Mouse (Mus musculus): ENCODE results near the gene Tenm4. TPM values are rescaled to one million over a fixed set of nuclear protein-coding genes. Genes with fewer than 3 reads are reported as not detected.

Gene Tenm4
- polyA plus RNA-seq, 1 experiment: 0.79 TPM

DNA sequence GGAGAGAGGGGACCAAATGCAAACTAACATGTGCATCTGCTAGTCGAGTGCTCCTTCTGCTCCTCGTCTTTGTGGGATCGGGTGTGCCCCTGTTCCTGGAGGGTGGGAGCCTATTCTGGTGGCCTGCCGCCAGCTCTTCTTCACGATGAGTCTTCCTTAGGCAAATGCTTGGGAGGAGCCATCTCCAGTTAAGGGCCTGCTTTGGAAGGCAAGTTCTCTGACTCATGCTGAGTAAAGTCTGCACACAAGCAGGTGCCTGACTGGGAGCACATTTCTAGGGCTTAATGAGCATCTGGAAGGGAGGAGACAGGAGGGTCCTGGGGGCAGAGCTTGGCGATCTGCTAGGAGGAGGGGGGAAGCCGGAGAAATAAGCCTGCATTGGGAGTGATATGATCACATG, 350.9 kb downstream of the Tenm4 start:
- WGBS: 51% methylated on average over 7 of the region's 7 CpGs

DNA sequence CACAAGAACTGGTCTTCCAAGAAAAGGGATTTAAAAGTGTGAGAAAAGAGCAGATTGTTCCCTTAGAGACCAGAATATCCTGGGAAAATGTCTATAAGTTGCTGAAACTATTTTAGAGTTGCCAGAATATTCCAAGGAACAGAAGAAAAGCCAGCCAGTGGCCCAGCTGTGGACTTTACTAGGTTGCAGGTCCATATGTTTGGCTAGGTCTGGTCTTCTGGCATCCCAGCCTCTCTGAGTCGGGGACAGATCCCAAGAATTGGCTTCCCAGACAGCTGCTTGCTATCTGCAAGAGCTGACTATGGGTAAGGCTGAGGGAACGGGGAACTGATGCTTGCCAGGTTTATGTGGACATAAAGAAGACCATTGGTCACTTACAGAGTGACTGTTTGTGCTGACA, 352.6 kb downstream of the Tenm4 start:
- Histone ChIP-seq H3K27ac (ENCODE audit: insufficient read depth, low read depth, low read length) (no peak overlapping the region), H3K4me3 (ENCODE audit: low read depth, low read length) (no peak overlapping the region), H3K36me3 (ENCODE audit: control insufficient read depth, insufficient read depth, low read length) (no peaks in the 10 kb centered on the region), H3K27me3 (ENCODE audit: control insufficient read depth, insufficient read depth, low read length) (no peaks in the 10 kb centered on the region), H3K4me1 (ENCODE audit: control insufficient read depth, insufficient read depth, insufficient read length, low read length) (no peaks in the 10 kb centered on the region)
- TF ChIP-seq POLR2A (IDR thresholded peaks at IDR 0.05; ENCODE audit: low read depth, low read length) (no peak), CTCF (IDR thresholded peaks at IDR 0.05; ENCODE audit: extremely low read depth, insufficient read length, insufficient replicate concordance, low read depth, low read length) (no peak)
- 64% methylated on average over 2 of the region's 2 CpGs for WGBS

More for the DNA sequence above, 350.9 kb downstream of the Tenm4 start:
- H3K4me1 ChIP-seq (ENCODE audit: control insufficient read depth, insufficient read depth, insufficient read length, low read length): no peaks in the 10 kb centered on the region
- H3K36me3 ChIP-seq (ENCODE audit: control insufficient read depth, insufficient read depth, low read length): no peaks in the 10 kb centered on the region
- TF ChIP-seq POLR2A (IDR thresholded peaks at IDR 0.05; ENCODE audit: low read depth, low read length): no peak
- no peak for TF ChIP-seq CTCF (IDR thresholded peaks at IDR 0.05; ENCODE audit: extremely low read depth, insufficient read length, insufficient replicate concordance, low read depth, low read length)
- no peak overlapping the region for H3K27ac ChIP-seq (ENCODE audit: insufficient read depth, low read depth, low read length)
- no peak overlapping the region for H3K4me3 ChIP-seq (ENCODE audit: low read depth, low read length)
- no peaks in the 10 kb centered on the region for H3K27me3 ChIP-seq (ENCODE audit: control insufficient read depth, insufficient read depth, low read length)

DNA sequence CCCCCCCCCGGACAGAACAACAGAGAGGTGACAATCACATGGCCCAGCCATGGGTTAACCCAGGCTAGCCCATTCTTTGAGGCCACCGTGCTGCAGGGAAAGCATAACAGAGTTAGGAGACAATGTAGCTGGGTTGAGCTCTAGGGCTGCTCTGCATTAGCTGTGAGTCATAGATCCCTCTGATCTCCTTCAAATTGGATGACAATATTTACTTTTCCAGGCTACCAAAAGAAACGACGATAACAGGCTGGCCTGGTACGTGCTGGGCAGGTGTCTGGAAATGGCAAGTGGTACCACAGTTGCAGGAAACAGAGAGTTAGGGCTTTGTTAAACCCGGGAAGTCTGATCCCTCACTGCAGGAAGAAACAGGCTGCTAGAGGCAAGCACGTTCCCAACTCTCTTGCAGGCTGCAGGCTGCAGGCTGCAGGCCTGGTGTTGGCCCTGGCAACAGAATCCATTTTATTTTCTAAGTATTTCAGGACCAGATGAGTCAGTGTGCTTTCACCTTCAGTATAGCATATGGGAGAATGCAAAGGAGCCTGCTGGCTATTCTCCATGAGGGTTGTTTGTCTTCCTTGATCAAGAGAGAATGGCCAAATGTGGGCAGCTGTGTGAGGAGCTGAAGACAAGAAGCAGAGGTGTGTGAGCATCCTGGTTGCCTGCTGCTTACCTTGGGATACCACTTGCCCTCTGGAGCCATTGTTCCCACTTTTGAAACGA, 353.6 kb downstream of the Tenm4 start:
- TF ChIP-seq POLR2A (IDR thresholded peaks at IDR 0.05; ENCODE audit: low read depth, low read length) (no peak), CTCF (IDR thresholded peaks at IDR 0.05; ENCODE audit: extremely low read depth, insufficient read length, insufficient replicate concordance, low read depth, low read length) (no peak)
- Histone ChIP-seq H3K4me1 (ENCODE audit: control insufficient read depth, insufficient read depth, insufficient read length, low read length) (no peaks in the 10 kb centered on the region), H3K4me3 (ENCODE audit: low read depth, low read length) (no peak overlapping the region), H3K27me3 (ENCODE audit: control insufficient read depth, insufficient read depth, low read length) (no peaks in the 10 kb centered on the region), H3K36me3 (ENCODE audit: control insufficient read depth, insufficient read depth, low read length) (no peaks in the 10 kb centered on the region), H3K27ac (ENCODE audit: insufficient read depth, low read depth, low read length) (no peak overlapping the region)
- WGBS: 32% methylated on average over 8 of the region's 8 CpGs

DNA sequence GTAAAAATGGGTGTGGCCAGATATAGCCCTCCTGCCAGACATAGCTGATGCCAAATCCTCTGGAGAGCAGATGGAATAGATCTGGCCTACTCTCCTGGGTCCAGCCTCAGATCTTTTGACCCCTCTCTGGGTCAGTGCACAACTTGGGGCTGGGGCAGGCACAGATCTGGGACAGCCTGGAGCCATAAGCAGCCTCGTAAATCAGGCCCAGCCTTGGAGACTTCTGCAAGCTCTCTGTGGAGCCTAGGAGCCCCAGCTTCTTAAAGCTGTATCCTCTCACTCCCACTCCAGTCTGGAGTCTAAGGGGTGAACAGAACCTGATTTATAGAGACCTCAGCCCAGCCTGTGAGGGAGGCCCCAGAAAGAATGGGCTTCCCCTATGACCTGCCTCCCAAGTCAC, 354.3 kb downstream of the Tenm4 start:
- H3K4me1 ChIP-seq (ENCODE audit: control insufficient read depth, insufficient read depth, insufficient read length, low read length): no peaks in the 10 kb centered on the region
- 67% methylated on average over 1 of the region's 1 CpGs for WGBS
- H3K27ac ChIP-seq (ENCODE audit: insufficient read depth, low read depth, low read length): no peak overlapping the region
- TF ChIP-seq CTCF (IDR thresholded peaks at IDR 0.05; ENCODE audit: extremely low read depth, insufficient read length, insufficient replicate concordance, low read depth, low read length) (no peak), POLR2A (IDR thresholded peaks at IDR 0.05; ENCODE audit: low read depth, low read length) (no peak)
- no peaks in the 10 kb centered on the region for H3K27me3 ChIP-seq (ENCODE audit: control insufficient read depth, insufficient read depth, low read length)
- no peaks in the 10 kb centered on the region for H3K36me3 ChIP-seq (ENCODE audit: control insufficient read depth, insufficient read depth, low read length)
- H3K4me3 ChIP-seq (ENCODE audit: low read depth, low read length): no peak overlapping the region

DNA sequence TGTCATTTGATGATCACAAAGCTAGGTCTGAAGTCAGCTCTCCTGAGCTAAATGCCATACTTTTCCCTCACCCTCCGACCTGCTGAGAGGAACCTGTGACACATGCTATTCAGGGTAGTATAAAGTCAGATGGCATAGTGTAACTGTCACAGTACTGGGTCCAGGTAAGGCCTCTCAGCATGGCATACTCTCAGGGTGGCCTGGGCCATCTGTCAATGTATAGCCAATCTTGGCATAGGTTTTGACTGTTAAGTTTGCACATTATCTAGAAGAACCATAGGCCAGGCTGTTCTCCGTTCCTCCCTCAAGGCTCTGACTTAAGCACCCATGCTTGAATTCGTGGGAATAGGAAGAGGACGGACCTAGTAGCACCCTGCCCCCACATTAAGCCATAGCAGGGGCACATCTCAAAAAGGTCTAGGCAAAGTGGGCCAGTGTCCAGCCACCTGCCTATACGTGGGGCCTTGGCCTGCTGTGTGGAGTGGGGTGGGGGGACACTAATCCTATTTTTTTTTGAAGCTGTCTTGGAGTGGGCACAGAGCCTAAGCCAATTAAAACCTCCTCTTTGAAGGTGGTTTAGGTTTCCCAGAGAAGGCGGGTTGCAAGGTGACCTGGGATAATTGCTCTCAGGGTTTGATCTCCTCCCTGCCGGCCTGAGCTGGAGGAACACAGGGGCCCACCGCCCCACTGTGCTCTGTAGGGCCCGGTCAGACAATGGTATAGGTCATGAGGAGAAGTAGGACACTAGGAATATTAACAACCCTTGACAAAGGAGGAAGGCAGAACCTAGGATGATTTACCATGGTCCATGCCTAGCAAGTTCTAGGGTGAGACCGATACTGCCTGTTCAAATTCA, 359.8 kb downstream of the Tenm4 start:
- TF ChIP-seq CTCF (IDR thresholded peaks at IDR 0.05; ENCODE audit: extremely low read depth, insufficient read length, insufficient replicate concordance, low read depth, low read length) (no peak), POLR2A (IDR thresholded peaks at IDR 0.05; ENCODE audit: low read depth, low read length) (no peak)
- H3K27me3 ChIP-seq (ENCODE audit: control insufficient read depth, insufficient read depth, low read length): no peaks in the 10 kb centered on the region
- H3K4me1 ChIP-seq (ENCODE audit: control insufficient read depth, insufficient read depth, insufficient read length, low read length): no peaks in the 10 kb centered on the region
- no peak overlapping the region for H3K27ac ChIP-seq (ENCODE audit: insufficient read depth, low read depth, low read length)
- no peaks in the 10 kb centered on the region for H3K36me3 ChIP-seq (ENCODE audit: control insufficient read depth, insufficient read depth, low read length)
- WGBS: 61% methylated on average over 10 of the region's 10 CpGs
- no peak overlapping the region for H3K4me3 ChIP-seq (ENCODE audit: low read depth, low read length)

- Histone ChIP-seq H3K27ac (ENCODE audit: insufficient read depth, low read depth, low read length) (no peak overlapping the region), H3K4me1 (ENCODE audit: control insufficient read depth, insufficient read depth, insufficient read length, low read length) (no peaks in the 10 kb centered on the region), H3K36me3 (ENCODE audit: control insufficient read depth, insufficient read depth, low read length) (no peaks in the 10 kb centered on the region), H3K27me3 (ENCODE audit: control insufficient read depth, insufficient read depth, low read length) (no peaks in the 10 kb centered on the region), H3K4me3 (ENCODE audit: low read depth, low read length) (no peak overlapping the region)
- 60% methylated on average over 5 of the region's 5 CpGs for WGBS
- TF ChIP-seq POLR2A (IDR thresholded peaks at IDR 0.05; ENCODE audit: low read depth, low read length): no peak
- no peak for TF ChIP-seq CTCF (IDR thresholded peaks at IDR 0.05; ENCODE audit: extremely low read depth, insufficient read length, insufficient replicate concordance, low read depth, low read length)
Observed at GRCm38 (mm10) chr7:96531954-96532737, 361.1 kb downstream of the Tenm4 start.
